Mouse (Mus musculus) spleen, adult 2 months (tissue): ENCODE measurements around the gene Pik3cb. TPM values are rescaled to one million over a fixed set of nuclear protein-coding genes. Genes with fewer than 3 reads are reported as not detected.

Source experiments
- DNase-seq, 2 experiments: peaks; one replicate each; pipeline versions ENCODE4 v3.0.0 to v3.0.0-alpha.2; 2012 to 2021; ENCODE audit warnings: low spot score in 2 of 2, low read depth in 1 of 2
- H3K27ac ChIP-seq: fragments of 200-500 bp; 2 replicates; pipeline ENCODE4 v1.5.1; 2012; ENCODE audit warnings: low read length, inconsistent platforms; ENCODE audit not compliant: insufficient read depth
- H3K27me3 ChIP-seq: fragments of 200-500 bp; 2 replicates; pipeline ENCODE4 v1.6.1; 2012; ENCODE audit warnings: mild to moderate bottlenecking, moderate library complexity, low read length, inconsistent platforms; ENCODE audit not compliant: control insufficient read depth, insufficient read depth
- H3K36me3 ChIP-seq: fragments of 200-500 bp; 2 replicates; pipeline ENCODE4 v1.6.1; 2012; ENCODE audit warnings: mild to moderate bottlenecking, low read length, inconsistent platforms; ENCODE audit not compliant: control insufficient read depth, insufficient read depth
- H3K4me1 ChIP-seq: fragments of 200-500 bp; 2 replicates; pipeline ENCODE4 v1.6.1; 2011; ENCODE audit warnings: inconsistent platforms; ENCODE audit not compliant: control insufficient read depth, insufficient read depth, insufficient read length
- H3K4me3 ChIP-seq: fragments of 200-500 bp; 2 replicates; pipeline ENCODE4 v1.5.1; 2011; ENCODE audit warnings: mild to moderate bottlenecking, inconsistent platforms; ENCODE audit not compliant: insufficient read depth, insufficient read length; ENCODE audit errors: extremely low read depth
- CTCF ChIP-seq: fragments of 200-500 bp; IDR thresholded peaks from 2 replicates; pipeline ENCODE4 v1.5.1; 2011; ENCODE audit warnings: mild to moderate bottlenecking, inconsistent platforms; ENCODE audit not compliant: insufficient read depth, insufficient read length, insufficient replicate concordance; ENCODE audit errors: extremely low read depth
- POLR2A ChIP-seq: fragments of 200-500 bp; IDR thresholded peaks from 2 replicates; pipeline ENCODE4 v1.6.1; 2011; ENCODE audit warnings: low read depth, low read length, inconsistent platforms
- WGBS: fragments of 180-500 bp; shearing (Covaris S2); methylation state at CpG from one replicate; pipeline ENCODE4 v1.1.7; 2018; 5-methylcytosine and 5-hydroxymethylcytosine counted together
- polyA plus RNA-seq: library from polyadenylated mRNA; depleted of rRNA; stranded (reverse); fragments of >200 nt; gene quantifications from 2 replicates; pipeline ENCODE4 v1.2.3, GENCODE M21; 2012; rRNA removed

Gene Pik3cb
- polyA plus RNA-seq, 1 experiment, result 2.9 TPM

- Histone ChIP-seq H3K27me3 (no peaks in the 10 kb centered on the region), H3K4me3 (peak overlapping the region; percentile 10; the same call in 1 of the 2 replicates), H3K4me1 (no peaks in the 10 kb centered on the region), H3K27ac (peak overlapping the region; percentile 1; the same call in 1 of the 2 replicates), H3K36me3 (peaks cover 3% of the 10 kb centered on the region; the same call in 1 of the 2 replicates)
- TF ChIP-seq POLR2A (no peak), CTCF (no peak)
- DNase-seq, result no peak
- 81% methylated on average over 3 of the region's 3 CpGs for WGBS
Observed at GRCm38 (mm10) chr9:99009898-99010199, 130.6 kb downstream of the Pik3cb start.

GRCm38 (mm10) chr9:99009069-99009897 is 131.1 kb downstream of the Pik3cb start:
- Histone ChIP-seq H3K27me3 (no peaks in the 10 kb centered on the region), H3K4me1 (no peaks in the 10 kb centered on the region), H3K36me3 (peaks cover 3% of the 10 kb centered on the region; the same call in 1 of the 2 replicates), H3K27ac (peak overlapping the region; percentile 40), H3K4me3 (peak overlapping the region; percentile 39)
- TF ChIP-seq CTCF (no peak), POLR2A (no peak)
- DNase-seq, result peak in 1 of 2 experiments; percentile 12
- WGBS, result 50% methylated on average over 12 of the region's 12 CpGs

- H3K4me1 ChIP-seq, result no peaks in the 10 kb centered on the region
- no peak overlapping the region for H3K4me3 ChIP-seq
- no peak for TF ChIP-seq CTCF
- TF ChIP-seq POLR2A, result no peak
- peaks cover 19% of the 10 kb centered on the region for H3K36me3 ChIP-seq
- no peak for DNase-seq
- no peak overlapping the region for H3K27ac ChIP-seq
- 75% methylated on average over 6 of the region's 6 CpGs for WGBS
- no peaks in the 10 kb centered on the region for H3K27me3 ChIP-seq
Observed at GRCm38 (mm10) chr9:99001326-99001725, 139.1 kb downstream of the Pik3cb start.

GRCm38 (mm10) chr9:98999881-99000339 is 140.5 kb downstream of the Pik3cb start:
- no peak overlapping the region for H3K4me3 ChIP-seq
- 55% methylated on average over 9 of the region's 9 CpGs for WGBS

GRCm38 (mm10) chr9:98994103-98994502 is 146.3 kb downstream of the Pik3cb start:
- H3K4me1 ChIP-seq, result peaks cover 6% of the 10 kb centered on the region; the same call in 1 of the 2 replicates
- TF ChIP-seq POLR2A (no peak), CTCF (no peak)
- 0 out of 2 replicates have a peak overlapping the region, but pooled peaks have one; percentile 9 for H3K27ac ChIP-seq
- 77% methylated on average over 4 of the region's 4 CpGs for WGBS
- no peak overlapping the region for H3K4me3 ChIP-seq
- peaks cover 14% of the 10 kb centered on the region for H3K36me3 ChIP-seq
- no peak for DNase-seq
- H3K27me3 ChIP-seq, result no peaks in the 10 kb centered on the region

More at GRCm38 (mm10) chr9:98999881-99000339, 140.5 kb downstream of the Pik3cb start:
- Histone ChIP-seq H3K4me1 (no peaks in the 10 kb centered on the region), H3K27me3 (no peaks in the 10 kb centered on the region), H3K27ac (no peak overlapping the region), H3K36me3 (peaks cover 19% of the 10 kb centered on the region)
- no peak for DNase-seq
- no peak for TF ChIP-seq CTCF
- TF ChIP-seq POLR2A, result no peak

DNA sequence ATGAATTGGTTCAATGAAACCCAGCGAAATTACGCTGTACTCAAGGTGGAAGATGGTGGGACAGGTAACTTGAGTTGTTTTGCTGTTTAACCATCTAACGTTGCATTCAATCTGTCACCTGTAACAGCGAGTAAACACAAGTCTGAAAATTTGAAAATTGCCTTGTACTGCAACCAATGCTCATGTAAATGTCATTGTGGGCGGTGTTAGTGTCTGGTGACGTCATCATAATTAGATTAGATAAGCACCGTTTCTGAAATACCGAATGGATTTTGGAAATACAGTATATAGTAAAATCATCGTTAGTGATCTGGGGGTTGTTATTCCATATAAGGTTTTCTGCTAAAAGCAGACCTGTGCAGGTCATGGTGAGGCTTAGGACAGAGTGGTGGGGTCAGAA is 153.3 kb downstream of the Pik3cb start:
- no peak for DNase-seq
- H3K4me1 ChIP-seq, result peaks cover 2% of the 10 kb centered on the region
- peak overlapping the region; percentile 77; the same call in 1 of the 2 replicates for H3K4me3 ChIP-seq
- 54% methylated on average over 9 of the region's 9 CpGs for WGBS
- H3K36me3 ChIP-seq, result no peaks in the 10 kb centered on the region
- no peak for TF ChIP-seq POLR2A
- no peak for TF ChIP-seq CTCF
- H3K27ac ChIP-seq, result no peak overlapping the region
- no peaks in the 10 kb centered on the region for H3K27me3 ChIP-seq

Other genes with a start within 250 kb of the Pik3cb start
- not detected in 2 replicates for gene 7420426K07Rik, start 237.5 kb downstream of the Pik3cb start, polyA plus RNA-seq
- not detected in 2 replicates for gene Foxl2, start 185.3 kb downstream of the Pik3cb start, polyA plus RNA-seq
- gene Faim, start 154.2 kb downstream of the Pik3cb start, polyA plus RNA-seq, result 2.9 and 4.6 TPM in 2 replicates
- gene Gm1123, start 104.9 kb downstream of the Pik3cb start, polyA plus RNA-seq, result 0.05 TPM in 1 of 2 replicates, not detected in the other
- gene Faiml, start 96.6 kb upstream of the Pik3cb start, polyA plus RNA-seq, result not detected in 2 replicates
- 1.0 and 1.3 TPM in 2 replicates for gene Cep70, start 102.7 kb upstream of the Pik3cb start, polyA plus RNA-seq
- gene Esyt3, start 217.9 kb upstream of the Pik3cb start, polyA plus RNA-seq, result 0.16 and 0.19 TPM in 2 replicates